Mouse (Mus musculus) neural tube, embryonic 15.5 days (tissue): ENCODE measurements around the gene Cyp21a1. TPM values are rescaled to one million over a fixed set of nuclear protein-coding genes. Genes with fewer than 3 reads are reported as not detected.

Experiments
- microRNA-seq: library from miRNA; unstranded; fragments of <30 nt; microRNA quantifications from one replicate; pipeline ENCODE4, GENCODE M21; 2017
- polyA plus RNA-seq: library from polyadenylated mRNA; unstranded; fragments of >200 nt; fragmentation: Nextera tagmentation; extraction: Ambion mirVana; gene quantifications from 2 replicates; pipeline ENCODE4 v1.2.1, GENCODE M21; 2015

Gene Cyp21a1
- polyA plus RNA-seq, 1 experiment from 2014 or later, result not detected

Small RNA genes within 50 kb of the gene (microRNA-seq; reads per million reads assigned to microRNA genes)
- gene Gm27471 (not detected), gene Mir6970 (0.52 reads per million), gene Mir6971 (1.9 reads per million, percentile 3 among the genes with 10 or more reads in this experiment)

Other genes with a start within 250 kb of the Cyp21a1 start
- gene Notch4, start 240.3 kb downstream of the Cyp21a1 start, polyA plus RNA-seq, result 8.0 and 8.5 TPM in 2 replicates
- 3.8 and 14.5 TPM in 2 replicates for gene Gpsm3, start 214.8 kb downstream of the Cyp21a1 start, polyA plus RNA-seq
- gene Pbx2, start 213.3 kb downstream of the Cyp21a1 start, polyA plus RNA-seq, result 8.2 and 10.3 TPM in 2 replicates
- 1.0 and 1.4 TPM in 2 replicates for gene Ager, start 206.7 kb downstream of the Cyp21a1 start, polyA plus RNA-seq
- 256 and 280 TPM in 2 replicates for gene Rnf5, start 200.9 kb downstream of the Cyp21a1 start, polyA plus RNA-seq
- 109 and 133 TPM in 2 replicates for gene Agpat1, start 200.3 kb downstream of the Cyp21a1 start, polyA plus RNA-seq
- 12.3 and 14.9 TPM in 2 replicates for gene Egfl8, start 188.6 kb downstream of the Cyp21a1 start, polyA plus RNA-seq
- gene Ppt2, start 176.1 kb downstream of the Cyp21a1 start, polyA plus RNA-seq, result 20.1 and 21.3 TPM in 2 replicates
- gene Prrt1, start 175.0 kb downstream of the Cyp21a1 start, polyA plus RNA-seq, result 6.3 and 7.3 TPM in 2 replicates
- gene Fkbpl, start 159.8 kb downstream of the Cyp21a1 start, polyA plus RNA-seq, result 14.9 and 15.8 TPM in 2 replicates
- gene Atf6b, start 157.4 kb downstream of the Cyp21a1 start, polyA plus RNA-seq, result 109 and 112 TPM in 2 replicates
- gene Tnxb, start 134.0 kb downstream of the Cyp21a1 start, polyA plus RNA-seq, result 0.50 and 0.64 TPM in 2 replicates
- gene C4b, start 60.7 kb downstream of the Cyp21a1 start, polyA plus RNA-seq, result 0.14 and 0.27 TPM in 2 replicates
- gene Stk19, start 32.4 kb upstream of the Cyp21a1 start, polyA plus RNA-seq, result 40.0 and 41.6 TPM in 2 replicates
- gene Dxo, start 32.5 kb upstream of the Cyp21a1 start, polyA plus RNA-seq, result 58.9 and 64.8 TPM in 2 replicates
- gene Skiv2l, start 45.6 kb upstream of the Cyp21a1 start, polyA plus RNA-seq, result 56.6 and 57.4 TPM in 2 replicates
- gene Nelfe, start 45.8 kb upstream of the Cyp21a1 start, polyA plus RNA-seq, result 77.4 and 77.8 TPM in 2 replicates
- gene Cfb, start 58.0 kb upstream of the Cyp21a1 start, polyA plus RNA-seq, result 2.4 and 5.9 TPM in 2 replicates
- 9.6 and 10.6 TPM in 2 replicates for gene Zbtb12, start 74.9 kb upstream of the Cyp21a1 start, polyA plus RNA-seq
- gene Gm20547, start 77.5 kb upstream of the Cyp21a1 start, polyA plus RNA-seq, result not detected in 2 replicates
- 1.7 and 4.0 TPM in 2 replicates for gene C2, start 93.7 kb upstream of the Cyp21a1 start, polyA plus RNA-seq
- 80.4 and 81.2 TPM in 2 replicates for gene Ehmt2, start 93.9 kb upstream of the Cyp21a1 start, polyA plus RNA-seq
- 4.1 TPM in 1 of 2 replicates, not detected in the other for gene Slc44a4, start 109.9 kb upstream of the Cyp21a1 start, polyA plus RNA-seq
- gene Neu1, start 126.7 kb upstream of the Cyp21a1 start, polyA plus RNA-seq, result 39.1 and 43.5 TPM in 2 replicates
- 0.54 and 0.84 TPM in 2 replicates for gene Hspa1b, start 154.7 kb upstream of the Cyp21a1 start, polyA plus RNA-seq
- not detected in 2 replicates for gene Gm20481, start 165.4 kb upstream of the Cyp21a1 start, polyA plus RNA-seq
- gene Hspa1a, start 167.6 kb upstream of the Cyp21a1 start, polyA plus RNA-seq, result 12.8 and 13.2 TPM in 2 replicates
- gene Hspa1l, start 168.1 kb upstream of the Cyp21a1 start, polyA plus RNA-seq, result 1.4 and 1.5 TPM in 2 replicates
- 97.9 and 120 TPM in 2 replicates for gene Lsm2, start 177.3 kb upstream of the Cyp21a1 start, polyA plus RNA-seq
- 57.8 and 83.6 TPM in 2 replicates for gene Vars, start 196.4 kb upstream of the Cyp21a1 start, polyA plus RNA-seq
- gene Vwa7, start 212.0 kb upstream of the Cyp21a1 start, polyA plus RNA-seq, result 0.19 and 0.34 TPM in 2 replicates
- 1.8 and 6.2 TPM in 2 replicates for gene Sapcd1, start 223.5 kb upstream of the Cyp21a1 start, polyA plus RNA-seq
- gene Msh5, start 242.2 kb upstream of the Cyp21a1 start, polyA plus RNA-seq, result 2.0 and 3.3 TPM in 2 replicates
- gene Clic1, start 245.4 kb upstream of the Cyp21a1 start, polyA plus RNA-seq, result 76.6 and 156 TPM in 2 replicates